ENCODE assay signal across 11 mouse cellular contexts in the genomic region with DNA sequence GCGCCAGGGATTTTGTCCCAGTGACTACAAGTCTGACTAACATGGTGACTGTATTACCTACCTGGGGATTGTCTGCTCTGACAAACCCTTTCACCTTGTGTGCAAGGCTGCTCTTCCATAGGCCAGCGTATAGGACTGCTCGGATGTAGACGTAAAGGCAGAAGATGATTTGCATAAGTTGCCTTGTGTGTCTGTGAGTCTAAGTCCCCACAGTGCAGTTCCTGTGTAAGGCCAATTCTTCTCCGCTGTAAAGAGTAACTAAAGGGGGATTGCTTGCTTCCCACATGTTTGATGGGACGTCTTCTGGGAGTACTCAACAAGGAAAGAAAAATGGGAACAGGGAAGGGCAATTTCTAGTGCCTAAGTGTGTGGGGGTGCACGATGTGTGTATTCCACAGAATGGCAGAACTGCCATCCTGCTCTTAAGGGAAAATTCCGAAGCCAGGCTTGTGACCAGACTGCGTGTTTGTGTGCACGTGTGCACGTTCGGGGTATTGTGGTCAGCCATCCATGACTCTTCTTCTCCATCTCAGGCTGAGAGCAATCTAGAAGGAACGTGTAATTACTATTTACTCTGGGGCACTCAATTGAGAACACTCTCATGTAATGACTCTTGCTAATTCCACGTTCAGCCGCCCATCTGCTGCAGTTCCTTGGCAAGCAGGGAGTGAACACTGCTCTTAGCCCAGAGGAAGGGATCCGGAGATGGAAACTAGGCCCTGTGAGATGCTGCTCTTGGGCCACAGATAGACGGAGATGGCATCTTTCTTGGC. TPM values are rescaled to one million over a fixed set of nuclear protein-coding genes. Genes with fewer than 3 reads are reported as not detected.
DNase-seq lines count a peak whose midpoint lies in the region; ATAC-seq and TF ChIP-seq lines count a peak whose summit lies in the region.
"Had no signal": no experiment of that assay in that cellular context is flagged by ENCODE, and none has a peak within 500 bp of the region (broad histone marks: within the 10 kb centered on the region; RNA-seq: fewer than 3 reads in every experiment).

No protein-coding gene starts in this region.

- WGBS in liver, postnatal 0 days (ENCODE audit: insufficient replicate concordance): 78% methylated on average over 17 of the region's 17 CpGs
- WGBS in thymus, adult 2 months: 92% methylated on average over 17 of the region's 17 CpGs

- TF ChIP-seq EP300 in liver, postnatal 0 days (IDR thresholded peaks at IDR 0.05; ENCODE audit: low read depth): no peak

- 0 out of 2 replicates have a peak, but pooled peaks cover 2% of the 10 kb centered on the region for H3K27me3 ChIP-seq in liver, postnatal 0 days (ENCODE audit: insufficient read depth, low read length)
- no peaks in the 10 kb centered on the region for H3K27me3 ChIP-seq in thymus, adult 2 months (ENCODE audit: control insufficient read depth, insufficient read depth, low read length)

- no peak overlapping the region for H3K9ac ChIP-seq in liver, postnatal 0 days (replicated peaks)
- H3K9ac ChIP-seq: forebrain, embryonic 12.5 days had no signal

- H3K4me2 ChIP-seq in liver, postnatal 0 days (ENCODE audit: low read depth, low read length): no peak overlapping the region
- H3K4me2 ChIP-seq: forebrain, embryonic 12.5 days had no signal

- TF ChIP-seq CTCF in liver, postnatal 0 days (IDR thresholded peaks at IDR 0.05; ENCODE audit: low read depth): no peak
- TF ChIP-seq CTCF in thymus, adult 2 months (IDR thresholded peaks at IDR 0.05; ENCODE audit: borderline replicate concordance, control insufficient read depth, extremely low read depth, insufficient read depth, low read length, poor library complexity): no peak

- no peaks in the 10 kb centered on the region for H3K36me3 ChIP-seq in liver, postnatal 0 days (replicated peaks; ENCODE audit: insufficient read depth, low read length)
- no peaks in the 10 kb centered on the region for H3K36me3 ChIP-seq in thymus, adult 2 months (ENCODE audit: control insufficient read depth, insufficient read depth, low read length)
- H3K36me3 ChIP-seq: forebrain, embryonic 12.5 days had no signal

- peak; percentile 14 for DNase-seq in layer of hippocampus, adult 11-12 months (ENCODE audit: low spot score)
- no peak for DNase-seq in layer of hippocampus, postnatal 14 days (ENCODE audit: low spot score in 2 of 2)
- peak; percentile 13 for DNase-seq in right cerebral cortex, postnatal 25 days
- DNase-seq in right cerebral cortex, postnatal 14 days: no peak
- peak; percentile 20 for DNase-seq in kidney, postnatal 14 days
- DNase-seq in liver, postnatal 0 days: no peak
- no peak for DNase-seq in thymus, adult 2 months
- DNase-seq: heart, postnatal 36 days; thymus, postnatal 25 days had no signal

- H3K4me3 ChIP-seq in liver, postnatal 0 days (ENCODE audit: low read depth, low read length): no peak overlapping the region
- no peak overlapping the region for H3K4me3 ChIP-seq in thymus, adult 2 months (ENCODE audit: control insufficient read depth, insufficient read depth, low read length)
- H3K4me3 ChIP-seq: forebrain, embryonic 12.5 days had no signal

- no peaks in the 10 kb centered on the region for H3K4me1 ChIP-seq in liver, postnatal 0 days (ENCODE audit: insufficient read depth)
- H3K4me1 ChIP-seq in thymus, adult 2 months (replicated peaks; ENCODE audit: control insufficient read depth, insufficient read depth, low read length): no peaks in the 10 kb centered on the region

- TF ChIP-seq POLR2A in thymus, adult 2 months (IDR thresholded peaks at IDR 0.05; ENCODE audit: control insufficient read depth, extremely low read depth, insufficient read depth, low read length, poor library complexity): no peak

- no peaks in the 10 kb centered on the region for H3K9me3 ChIP-seq in liver, postnatal 0 days (ENCODE audit: low read length)
- H3K9me3 ChIP-seq: forebrain, embryonic 12.5 days had no signal

- ATAC-seq in liver, postnatal 0 days: no peak

- H3K27ac ChIP-seq in liver, postnatal 0 days (ENCODE audit: low read depth): no peak overlapping the region
- no peak overlapping the region for H3K27ac ChIP-seq in thymus, adult 2 months (ENCODE audit: control insufficient read depth, insufficient read depth, low read length)
- H3K27ac ChIP-seq: forebrain, embryonic 12.5 days had no signal

RNA-seq across cellular contexts. Expression of gene Esrrb, which starts 9.9 kb away (rescaled TPM):
- total RNA-seq in layer of hippocampus, postnatal 14 days (2021): 1 to 10 TPM; 1.5 to 1.7 TPM
- polyA plus RNA-seq in liver, postnatal 0 days (2015; fragmentation: Nextera tagmentation; extraction: Ambion mirVana): 0.09 and 0.13 TPM in 2 replicates
- 0.24 and 0.55 TPM in 2 replicates for polyA plus RNA-seq in thymus, adult 2 months (2012; rRNA removed)
- total RNA-seq: megakaryocyte-erythroid progenitor cell, adult 5-6 weeks had no signal

Comparison
In these comparisons a context has a peak if more than half of its experiments do, and no peak if none do; other contexts are left out.
1. DNase-seq: peak in layer of hippocampus, adult 11-12 months (single experiment), right cerebral cortex, postnatal 25 days (single experiment) and kidney, postnatal 14 days (single experiment); none in layer of hippocampus, postnatal 14 days (0 of 2), right cerebral cortex, postnatal 14 days (single experiment), liver, postnatal 0 days (single experiment) and thymus, adult 2 months (single experiment).